ENCODE assay signal across 8 mouse cellular contexts in the genomic region with DNA sequence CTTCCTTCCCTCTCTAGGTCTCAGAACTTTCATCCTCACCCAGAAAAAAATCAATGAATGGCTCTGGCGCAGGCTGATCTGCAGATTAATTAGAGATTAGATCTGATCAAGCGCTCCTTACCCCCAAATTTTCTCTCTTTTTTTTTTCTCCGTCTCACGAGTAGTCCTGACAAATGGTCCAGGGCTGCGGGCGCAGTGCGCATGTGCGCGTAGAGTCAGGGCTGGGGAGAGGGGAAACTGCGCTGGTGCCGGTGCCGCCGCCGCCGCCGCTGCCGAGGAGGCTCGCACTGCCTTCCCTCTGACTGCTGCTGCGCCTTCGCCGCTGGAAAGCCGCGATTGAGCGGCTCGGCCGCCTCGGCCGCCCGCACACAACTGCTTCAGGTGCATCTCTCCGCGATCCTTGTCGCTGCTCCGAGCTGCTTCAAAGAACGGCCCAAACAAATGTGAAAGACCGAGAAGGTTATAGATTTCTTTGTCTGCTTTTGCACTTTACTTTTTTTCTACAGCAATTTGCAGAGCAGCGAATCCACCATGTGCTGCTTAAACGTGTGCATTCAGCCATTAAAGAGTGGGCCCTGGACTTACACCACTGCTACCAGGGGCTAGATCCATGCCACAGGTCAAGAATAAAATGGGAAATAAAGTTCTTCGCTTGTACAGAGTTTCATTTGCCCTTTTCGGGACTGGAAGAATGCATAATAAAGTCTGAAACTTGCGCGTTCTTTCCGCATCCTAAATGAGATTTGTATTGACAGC. TPM values are rescaled to one million over a fixed set of nuclear protein-coding genes. Genes with fewer than 3 reads are reported as not detected.
DNase-seq lines count a peak whose midpoint lies in the region; ATAC-seq and TF ChIP-seq lines count a peak whose summit lies in the region.

TSS of gene L3mbtl3 (minus strand) at position 182 of the 756 bp plus-strand sequence.

- in situ Hi-C loops in Patski (cut with MboI; ENCODE audit: low pct_unique_long_range_greater_than_20kb) = loop anchor here (10.0 kb wide), 1 partner anchor 339 kb away; no protein-coding TSS in a partner anchor

- H3K27ac ChIP-seq in hindbrain, embryonic 15.5 days (replicated peaks) = peak within 1 kb of the TSS; percentile 92

- no peaks in the 10 kb centered on the region for H3K27me3 ChIP-seq in Patski
- no peaks in the 10 kb centered on the region for H3K27me3 ChIP-seq in hindbrain, embryonic 15.5 days

- POLR2A ChIA-PET in Patski (lab: Charles Lee) = no interaction called here

- peaks cover 30% of the 10 kb centered on the region for H3K4me1 ChIP-seq in hindbrain, embryonic 15.5 days (replicated peaks)

- no peak for TF ChIP-seq CTCF in Patski (IDR thresholded peaks at IDR 0.05)

- H3K9ac ChIP-seq in hindbrain, embryonic 15.5 days = peak within 1 kb of the TSS; percentile 76

- peak within 1 kb of the TSS; percentile 99 for H3K4me2 ChIP-seq in hindbrain, embryonic 15.5 days

- CTCF ChIA-PET in Patski (lab: Charles Lee) = no interaction called here

- H3K36me3 ChIP-seq in hindbrain, embryonic 15.5 days = no peaks in the 10 kb centered on the region

- peak within 1 kb of the TSS; percentile 94 for H3K4me3 ChIP-seq in hindbrain, embryonic 15.5 days

- DNase-seq in Patski (ENCODE audit: low read depth, low spot score) = no peak
- DNase-seq in cerebellum, postnatal 10 days = peak; percentile 88 to 94
- DNase-seq in frontal cortex, postnatal 36 days (ENCODE audit: low spot score in 2 of 2) = peak; percentile 88 to 91
- DNase-seq in layer of hippocampus, postnatal 36 days = peak; percentile 86 to 89
- DNase-seq in lung, postnatal 36 days = peak; percentile 93
- DNase-seq in retina, postnatal 1 day = peak; percentile 92
- peak; percentile 95 for DNase-seq in thymus, postnatal 4 days

- ATAC-seq in Patski = peak; percentile 77
- peak; percentile 85 for ATAC-seq in hindbrain, embryonic 15.5 days (ENCODE audit: low FRiP score, low read depth)

- no peaks in the 10 kb centered on the region for H3K9me3 ChIP-seq in hindbrain, embryonic 15.5 days

- under 1% methylated on average over 42 of the region's 42 CpGs for WGBS in hindbrain, embryonic 15.5 days

RNA-seq across cellular contexts. Expression of gene L3mbtl3, which starts in this region (rescaled TPM):
- polyA plus RNA-seq in Patski (2021) = 10.9 TPM
- 24.5 and 25.7 TPM in 2 replicates for polyA plus RNA-seq in hindbrain, embryonic 15.5 days (2015; fragmentation: Nextera tagmentation; extraction: Ambion mirVana)
- 10 to 100 TPM; 19.4 to 21.7 TPM for total RNA-seq in layer of hippocampus, postnatal 36 days (2021)
